Mouse (Mus musculus) bone marrow, adult 2 months (tissue): ENCODE data around the gene Spag9.
A peak's percentile ranks its signal among the peaks of the same experiment; 100 is the strongest.

Source experiments
- CTCF ChIP-seq: fragments of 200-500 bp; IDR thresholded peaks from 2 replicates; pipeline ENCODE4 v1.5.1; 2011; ENCODE audit warnings: low read length, control low read depth; ENCODE audit not compliant: control insufficient read depth, insufficient read depth
- POLR2A ChIP-seq: fragments of 200-500 bp; IDR thresholded peaks from 2 replicates; pipeline ENCODE4 v1.6.1; 2011; ENCODE audit warnings: low read depth, mild to moderate bottlenecking, control low read depth, low read length, borderline replicate concordance; ENCODE audit not compliant: control insufficient read depth

DNA sequence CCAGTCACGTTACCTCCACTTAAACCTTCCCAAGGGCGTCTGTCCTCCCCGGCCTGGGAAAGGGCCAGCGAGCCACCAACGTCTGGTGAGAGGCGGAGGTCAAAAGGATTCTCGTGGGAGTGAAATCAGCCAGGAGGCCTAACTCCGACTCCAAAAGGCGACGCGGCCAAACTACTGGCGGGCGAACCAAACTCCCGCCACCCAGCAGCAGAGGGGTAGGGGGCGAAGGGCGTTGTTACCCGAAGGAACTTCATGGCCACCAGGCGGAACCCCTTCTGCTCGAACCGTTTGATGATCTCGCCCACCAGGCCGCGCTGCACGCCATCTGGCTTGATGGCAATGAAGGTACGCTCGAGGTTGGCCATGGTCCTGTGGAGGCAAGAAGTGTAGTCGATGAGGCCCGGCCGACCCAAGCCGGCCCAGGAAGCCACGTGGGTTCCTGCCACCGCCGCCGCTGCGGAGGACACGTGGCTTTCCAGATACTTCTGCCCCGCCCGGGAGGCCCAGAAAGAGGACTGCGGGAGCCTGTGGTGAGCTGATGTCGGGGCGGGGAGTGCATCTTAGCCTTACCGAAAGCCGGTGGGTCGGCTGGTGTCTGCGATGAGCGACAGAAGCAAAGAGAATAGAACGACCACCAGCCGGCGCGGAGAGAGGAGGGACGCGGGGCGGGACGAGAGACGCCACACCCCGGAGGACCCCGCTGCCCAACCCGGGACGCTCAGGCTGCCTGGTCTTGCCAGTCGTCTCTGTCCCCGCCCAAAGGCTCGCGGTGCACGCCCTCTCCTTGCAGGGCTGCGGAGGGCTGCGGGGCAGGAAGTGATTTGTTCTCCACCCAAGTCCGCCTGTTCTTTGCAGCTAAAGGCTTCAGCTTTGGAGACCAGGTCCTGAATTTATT lies 40.4 kb upstream of the Spag9 start:
- TF ChIP-seq CTCF (no peak), POLR2A (peak; percentile 63)
